Mouse (Mus musculus) liver (tissue): ENCODE results near the gene Pcyt1a.

Source experiments
- DNase-seq: peaks from one replicate; pipeline ENCODE4 v3.0.0-alpha.2; 2020; ENCODE audit warnings: mixed read lengths

Pcyt1a gene

DNA sequence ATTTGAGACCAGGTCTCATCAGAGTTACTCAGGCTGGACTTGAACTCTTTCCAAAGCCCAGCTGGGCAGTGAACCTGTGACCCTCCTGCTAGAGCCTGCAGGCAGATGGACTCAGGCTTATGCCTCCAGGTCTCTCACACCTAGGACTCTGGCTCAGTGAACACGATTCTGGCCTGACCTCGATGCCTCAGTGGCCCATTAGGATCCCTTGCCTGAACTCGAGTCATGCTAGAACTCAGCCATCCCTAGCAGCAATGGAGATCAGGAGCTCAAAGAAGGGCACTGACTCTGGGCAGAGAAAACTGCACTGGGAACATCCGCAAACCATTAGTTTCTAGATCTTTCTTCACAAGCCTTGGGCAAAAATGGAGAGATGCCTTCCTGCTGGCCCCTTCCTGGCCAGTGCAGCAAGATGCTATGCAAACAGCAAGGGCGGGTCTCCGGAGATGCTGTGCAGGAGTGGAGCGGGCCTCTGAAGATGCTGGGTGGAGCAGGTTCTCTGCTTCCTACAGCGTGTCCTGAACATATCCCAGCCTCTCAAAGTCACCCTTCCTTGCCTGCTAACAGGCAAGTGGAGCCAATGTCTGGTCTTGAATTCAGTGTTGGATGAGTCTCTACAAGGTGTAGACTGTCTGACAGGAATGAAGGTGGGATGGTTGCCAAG is 81.2 kb downstream of the Pcyt1a start:
- peak; percentile 89 for DNase-seq

DNA sequence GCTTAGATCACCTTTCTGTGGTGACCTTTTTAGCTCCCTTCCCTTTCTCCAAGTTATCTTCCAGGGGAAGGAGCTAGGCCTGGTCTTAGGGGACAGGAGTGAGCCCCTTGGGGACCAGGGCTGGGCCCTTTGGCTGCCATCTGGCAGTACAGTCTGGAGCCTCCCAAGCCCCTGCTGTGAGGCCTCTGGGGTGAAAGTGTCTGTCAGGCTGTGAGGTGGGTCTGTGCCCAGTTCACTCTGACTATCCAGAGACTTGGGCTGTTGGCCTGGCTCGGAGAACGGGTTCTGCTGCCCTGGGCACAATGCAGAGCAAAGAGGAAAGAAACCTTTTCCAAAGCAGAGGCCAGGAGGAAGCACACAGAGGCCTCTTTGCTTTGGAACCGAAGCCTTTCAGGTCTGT is 82.2 kb downstream of the Pcyt1a start:
- peak; percentile 42 for DNase-seq

DNA sequence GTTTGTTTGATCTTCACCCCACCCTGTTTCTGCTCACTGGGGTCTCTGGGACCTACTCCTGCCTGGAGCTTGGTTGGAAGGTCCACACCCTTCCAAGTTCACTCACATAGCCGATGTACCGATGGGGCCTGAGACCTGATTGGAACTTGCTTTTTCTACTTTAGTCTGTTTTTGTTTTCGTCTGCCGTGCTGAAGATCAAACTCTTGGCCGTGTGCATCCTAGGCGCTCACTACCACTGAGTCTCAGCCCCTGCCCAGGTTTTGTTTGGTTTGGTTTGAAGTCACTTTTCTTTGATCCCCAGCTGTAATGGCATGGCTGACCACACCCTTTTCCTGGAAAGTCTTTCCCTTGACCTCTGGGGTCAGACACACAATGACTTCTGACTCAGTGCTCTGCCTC is 82.7 kb downstream of the Pcyt1a start:
- no peak for DNase-seq

DNA sequence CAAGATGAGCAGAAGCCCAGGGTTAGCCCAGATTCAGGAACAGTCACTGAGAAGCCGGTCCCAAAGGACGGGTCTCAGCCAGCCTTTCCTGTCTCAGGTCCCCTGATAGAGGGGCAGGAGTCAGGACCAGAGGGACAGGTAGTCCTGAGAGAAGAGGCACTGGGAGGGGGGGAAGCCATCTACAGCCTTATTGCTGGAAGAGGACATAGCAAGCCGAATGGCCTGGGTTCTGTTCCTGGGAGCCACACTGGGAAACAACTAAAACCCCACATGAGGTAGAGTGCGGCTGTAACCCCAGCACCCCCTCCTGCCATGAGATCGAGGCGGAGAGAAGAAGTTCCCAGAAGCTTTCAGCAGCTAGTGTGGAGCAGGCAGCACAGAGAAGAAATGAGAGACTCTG is 83.2 kb downstream of the Pcyt1a start:
- DNase-seq = no peak

DNA sequence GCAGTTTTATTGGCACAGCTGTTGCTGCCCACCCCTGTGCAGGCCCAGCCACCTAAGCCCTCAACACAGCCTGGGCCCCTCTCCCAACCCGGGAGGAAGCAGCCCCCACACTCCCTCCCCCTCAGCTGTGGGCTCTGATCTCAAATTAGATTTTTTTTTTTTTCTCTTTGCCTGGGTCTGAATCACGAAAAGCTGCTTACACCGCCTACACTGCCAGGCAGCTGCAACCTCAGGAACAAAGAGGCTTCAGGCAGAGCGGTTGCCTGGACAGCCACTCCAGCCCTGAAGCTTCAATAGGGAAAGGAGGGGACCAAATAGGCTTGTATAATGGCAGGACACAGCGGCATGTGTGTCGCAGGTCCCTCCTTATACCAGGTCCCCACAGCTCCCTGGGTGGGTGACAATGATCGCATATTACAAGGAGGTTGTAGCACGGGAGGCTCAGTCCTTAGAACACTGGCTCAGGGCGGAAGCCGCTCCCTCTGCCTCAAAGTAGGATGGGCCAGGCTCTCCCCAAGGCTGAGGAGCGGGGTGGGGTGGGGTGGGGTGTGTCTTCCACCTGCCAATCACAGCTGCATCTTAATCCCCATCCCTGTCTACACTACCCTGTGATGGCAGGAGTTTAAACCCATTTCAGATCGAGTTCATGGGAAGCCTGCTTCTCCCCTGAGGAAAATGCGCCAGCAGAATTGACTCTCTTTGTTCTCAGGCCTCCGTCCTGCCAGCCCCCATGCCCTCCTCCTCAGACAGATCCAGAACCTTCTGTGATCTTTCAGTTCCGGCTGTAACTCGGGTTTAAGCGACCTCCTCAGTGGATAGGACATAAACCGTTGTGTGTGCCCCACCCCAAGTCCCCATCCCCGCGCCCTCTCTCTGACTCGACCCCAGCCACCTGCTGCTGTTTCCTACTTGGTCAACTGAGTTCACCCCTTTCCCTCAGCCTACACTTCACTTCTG is 85.6 kb downstream of the Pcyt1a start:
- DNase-seq = peak; percentile 87

DNA sequence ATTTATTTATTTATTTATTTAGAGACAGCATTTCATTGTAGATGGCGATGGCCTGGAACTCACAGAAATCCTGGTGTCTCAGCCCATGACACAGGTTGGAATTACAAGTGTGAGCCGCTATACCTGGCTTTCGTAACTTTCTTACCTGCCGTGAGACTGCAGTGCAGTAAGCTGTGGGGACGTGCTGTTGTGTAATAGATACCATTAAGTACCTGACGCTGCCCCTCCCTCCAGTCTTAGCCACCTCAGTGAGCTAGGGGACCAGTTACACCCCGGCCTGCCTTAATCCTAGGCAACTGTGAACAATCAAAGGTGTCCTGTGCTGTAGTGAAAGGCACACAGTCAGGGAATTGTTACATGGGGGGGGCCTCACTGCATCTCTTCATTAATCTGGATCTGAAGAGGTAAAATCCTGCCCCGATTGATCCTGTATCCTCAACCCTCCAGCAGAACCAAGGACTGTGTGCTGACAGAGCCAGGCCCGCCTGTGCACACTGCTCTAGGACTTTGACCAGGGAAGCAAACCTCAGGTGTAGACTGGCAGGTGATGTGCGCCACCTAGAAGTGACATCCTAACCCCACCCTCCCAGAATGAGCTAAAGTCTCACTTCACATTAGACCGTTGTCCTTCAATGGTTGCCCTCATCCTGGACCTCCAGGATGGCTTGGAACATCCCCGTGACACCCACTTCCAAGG is 87.2 kb downstream of the Pcyt1a start:
- no peak for DNase-seq

DNA sequence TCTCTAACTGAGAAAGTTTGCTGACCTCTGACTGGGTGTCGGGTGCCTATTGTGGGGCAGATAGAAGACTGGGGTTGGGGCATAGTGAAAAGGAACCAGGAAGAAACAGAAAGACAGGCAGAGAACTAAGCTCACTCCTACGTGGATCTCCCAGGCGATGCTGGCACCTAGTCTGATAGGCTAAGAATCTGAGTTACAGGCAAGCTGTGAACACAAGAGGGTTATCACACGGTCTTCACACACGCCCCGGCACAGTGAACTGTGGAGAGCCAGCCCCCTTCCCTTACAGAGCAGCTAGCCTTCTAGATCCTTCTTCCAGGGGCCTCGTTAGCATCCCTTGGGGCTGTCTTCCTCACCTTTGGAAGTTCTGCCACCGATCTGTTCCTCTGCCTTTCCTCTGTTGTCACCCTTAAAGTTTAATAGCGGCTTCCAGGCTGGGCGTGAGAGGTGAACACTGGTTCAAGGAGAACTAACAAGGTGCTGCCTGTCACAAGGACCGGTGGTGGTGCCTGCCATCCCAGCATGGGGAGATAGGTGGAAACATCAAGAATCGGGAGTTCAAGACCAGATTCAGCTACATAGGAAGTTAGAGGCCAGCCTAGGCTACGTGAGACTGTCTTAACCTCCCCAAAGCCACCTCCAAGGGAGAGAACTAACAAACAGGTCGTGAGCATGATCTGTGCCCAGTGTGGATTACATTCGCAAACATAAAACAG is 89.1 kb downstream of the Pcyt1a start:
- peak; percentile 53 for DNase-seq

DNA sequence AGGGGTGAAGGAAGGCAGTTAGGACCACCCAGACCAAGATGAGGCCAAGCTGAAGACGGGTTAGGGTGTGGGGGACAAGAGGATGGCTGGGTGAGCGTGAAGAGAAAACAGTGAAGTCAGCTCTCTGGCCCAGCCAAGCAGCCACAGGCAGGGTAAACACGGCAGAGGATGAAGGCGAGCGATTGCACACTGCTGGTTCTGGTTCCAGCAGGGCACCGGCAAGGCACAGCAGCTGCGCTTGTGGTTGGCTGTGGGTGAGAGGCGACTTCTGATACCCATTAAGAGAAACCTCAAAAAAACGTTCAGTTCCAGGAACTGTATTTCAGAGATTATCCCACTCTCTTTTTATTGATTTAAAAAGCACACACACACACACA is 89.6 kb downstream of the Pcyt1a start:
- DNase-seq = peak; percentile 74

DNA sequence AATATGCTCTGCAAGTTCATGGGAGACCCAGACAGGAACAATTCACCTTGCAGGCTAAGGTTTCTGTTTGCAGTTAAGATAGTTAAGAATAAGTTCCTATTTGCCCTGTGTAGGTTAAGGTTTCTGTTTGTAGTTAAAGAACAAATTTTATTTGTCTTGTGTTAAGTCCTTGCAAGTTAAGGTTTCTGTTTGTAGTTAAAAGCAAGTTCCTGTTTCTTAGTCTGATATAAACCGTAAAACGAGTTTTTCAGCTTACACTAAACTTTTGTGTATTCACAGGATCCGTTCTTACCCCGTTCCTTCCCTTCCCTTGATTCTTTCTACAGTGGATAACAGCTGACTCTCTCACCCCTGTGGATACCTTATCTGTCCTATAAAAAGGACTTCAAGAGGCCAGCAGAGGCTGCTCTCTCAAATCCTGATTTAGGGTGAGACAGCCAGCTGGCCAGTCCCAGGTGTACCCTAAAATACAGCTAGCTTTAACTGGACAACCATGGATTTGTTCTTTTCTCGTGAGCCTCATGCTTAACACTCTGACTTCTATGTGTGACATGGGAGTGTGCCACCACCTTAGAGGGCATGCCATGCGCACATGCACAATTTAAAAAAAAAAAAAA is 92.0 kb downstream of the Pcyt1a start:
- no peak for DNase-seq

DNA sequence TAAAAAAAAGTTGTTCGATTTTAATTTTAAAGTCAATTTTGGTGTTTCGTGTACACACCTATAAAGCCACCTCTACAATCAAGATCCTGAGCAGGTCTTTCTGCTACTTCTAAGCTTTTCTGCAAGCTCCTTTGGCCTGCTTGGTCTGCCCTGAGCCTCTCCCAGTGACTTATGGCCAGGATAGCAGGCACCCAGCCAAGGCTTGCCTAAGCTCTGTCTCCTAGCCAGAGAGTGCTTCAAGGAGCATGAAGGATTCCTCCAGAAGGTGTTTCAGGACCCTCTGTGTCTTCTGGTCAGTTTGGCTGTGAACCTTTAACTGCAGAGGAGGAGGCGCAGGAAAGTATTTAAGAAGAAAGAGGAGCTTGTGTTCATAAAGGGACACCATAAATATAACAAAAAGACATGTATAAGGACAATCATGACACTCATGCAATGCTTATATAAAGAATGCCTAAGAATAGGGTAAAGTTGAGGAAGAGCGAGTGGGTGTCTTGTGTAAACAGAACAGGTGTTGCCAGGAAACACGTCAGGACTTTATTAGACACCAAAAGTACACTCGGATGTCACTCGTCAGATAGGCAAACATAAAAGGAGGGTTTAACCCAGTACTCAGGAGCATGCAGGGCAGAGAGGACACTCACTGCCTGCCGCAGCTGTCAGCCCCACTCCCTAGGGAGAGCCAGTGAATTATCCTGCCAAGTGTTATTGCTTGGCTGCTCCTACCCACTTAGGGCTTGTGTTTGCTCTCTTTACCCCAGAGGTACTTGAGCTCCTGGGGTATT is 92.9 kb downstream of the Pcyt1a start:
- no peak for DNase-seq

DNA sequence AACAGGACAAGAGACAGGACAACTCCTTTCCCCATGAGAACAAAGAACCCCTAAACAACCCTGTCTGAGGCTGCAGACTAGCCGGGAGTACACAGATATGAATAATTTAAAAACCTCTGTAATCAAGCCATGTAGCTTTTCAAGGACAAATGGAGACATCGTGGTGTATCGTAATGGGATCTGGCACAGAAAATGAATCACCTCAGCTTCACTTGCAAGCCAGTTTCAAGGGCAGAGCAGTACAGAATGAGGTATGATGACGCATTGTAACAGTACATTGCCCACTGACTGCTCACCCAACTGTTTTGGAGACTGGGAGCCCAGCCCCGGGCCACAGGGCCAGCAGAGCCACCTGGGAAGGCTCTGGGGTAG is 93.5 kb downstream of the Pcyt1a start:
- DNase-seq = no peak
